Mouse (Mus musculus) embryonic facial prominence, embryonic 13.5 days (tissue): ENCODE results near the gene Nfam1. TPM values are rescaled to one million over a fixed set of nuclear protein-coding genes. Genes with fewer than 3 reads are reported as not detected.
"Not testable (repeated sequence)": the region's sequence is repeated elsewhere in the genome, so short reads cannot be mapped to it uniquely, and the experiment has no call there.

Experiments used
- ATAC-seq: fragments of 200-750 bp; cut with Nextera tagmentation; 2 replicates; pipeline ENCODE4 v1.8.0; 2017; ENCODE audit warnings: low read depth; ENCODE audit not compliant: insufficient number of reproducible peaks, insufficient read depth, low FRiP score, low TSS enrichment
- H3K27ac ChIP-seq: fragments of 300-500 bp; sonication (generic); 2 replicates; pipeline ENCODE4 v1.5.1; 2015; ENCODE audit warnings: moderate library complexity, mild to moderate bottlenecking, inconsistent platforms
- H3K27me3 ChIP-seq: fragments of 300-500 bp; sonication (generic); 2 replicates; pipeline ENCODE4 v1.6.1; 2015; ENCODE audit warnings: mild to moderate bottlenecking, inconsistent platforms
- H3K36me3 ChIP-seq: fragments of 300-500 bp; sonication (generic); 2 replicates; pipeline ENCODE4 v1.6.1; 2015; ENCODE audit warnings: mild to moderate bottlenecking, inconsistent platforms
- H3K4me1 ChIP-seq: fragments of 300-500 bp; sonication (generic); 2 replicates; pipeline ENCODE4 v1.6.1; 2015; ENCODE audit warnings: inconsistent platforms
- H3K4me2 ChIP-seq: fragments of 300-500 bp; sonication (generic); 2 replicates; pipeline ENCODE4 v1.6.1; 2015; ENCODE audit warnings: moderate library complexity, mild to moderate bottlenecking, inconsistent platforms
- H3K4me3 ChIP-seq: fragments of 300-500 bp; sonication (generic); 2 replicates; pipeline ENCODE4 v1.5.1; 2015; ENCODE audit warnings: mild to moderate bottlenecking, inconsistent platforms
- H3K9ac ChIP-seq: fragments of 300-500 bp; sonication (generic); 2 replicates; pipeline ENCODE4 v1.6.1; 2015; ENCODE audit warnings: mild to moderate bottlenecking, inconsistent platforms
- H3K9me3 ChIP-seq: fragments of 300-500 bp; sonication (generic); 2 replicates; pipeline ENCODE4 v1.6.1; 2016; ENCODE audit warnings: inconsistent platforms
- WGBS: fragments of 180-500 bp; shearing (Covaris S2); methylation state at CpG from one replicate; pipeline ENCODE4 v1.1.7; 2015; ENCODE audit warnings: mixed read lengths; 5-methylcytosine and 5-hydroxymethylcytosine counted together
- polyA plus RNA-seq: library from polyadenylated mRNA; unstranded; fragments of >200 nt; fragmentation: Nextera tagmentation; extraction: Ambion mirVana; gene quantifications from 2 replicates; pipeline ENCODE4 v1.2.1, GENCODE M21; 2015

Gene Nfam1
- 3.6 and 3.7 TPM in 2 replicates for polyA plus RNA-seq

DNA sequence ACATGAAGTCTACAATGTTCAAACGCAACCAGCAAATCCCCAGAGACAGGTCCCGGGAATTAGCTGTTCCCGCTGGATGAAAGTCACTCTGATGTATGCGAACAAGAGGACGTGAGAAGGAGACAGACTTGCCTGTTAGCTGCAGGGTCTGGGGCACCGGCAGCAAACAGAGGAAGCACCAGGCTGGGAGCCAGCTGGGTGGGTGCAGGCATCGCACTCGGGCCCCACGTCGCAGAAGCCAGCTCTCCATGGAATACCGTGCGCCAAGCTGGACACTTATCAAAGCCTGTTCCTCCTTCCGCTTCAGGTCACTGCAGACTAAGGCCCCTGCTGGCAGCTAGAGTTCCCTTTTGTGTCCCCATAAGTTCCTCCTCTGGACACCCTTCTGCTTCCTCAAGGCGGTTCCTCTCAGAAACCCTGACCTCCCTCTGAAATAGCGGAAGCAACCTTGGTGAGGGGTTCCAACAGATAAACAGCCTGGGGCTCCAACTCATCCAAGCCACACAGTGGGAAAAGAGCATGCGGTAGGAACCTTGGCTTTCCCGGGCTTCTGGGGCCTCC lies at the start of gene Nfam1:
Gene Nfam1 (minus strand): TSS at position 326 of the 561 bp plus-strand sequence.
- Histone ChIP-seq H3K27me3 (peaks cover 20% of the 10 kb centered on the region), H3K4me1 (peaks cover 66% of the 10 kb centered on the region)
- WGBS: 35% methylated on average over 17 of the region's 17 CpGs

GRCm38 (mm10) chr15:83075607-83076525 lies 42.8 kb upstream of the Nfam1 start:
- Histone ChIP-seq H3K4me2 (no peak overlapping the region), H3K9me3 (no peaks in the 10 kb centered on the region), H3K27me3 (no peaks in the 10 kb centered on the region), H3K4me1 (peaks cover 2% of the 10 kb centered on the region; the same call in 1 of the 2 replicates), H3K36me3 (no peaks in the 10 kb centered on the region), H3K9ac (no peak overlapping the region), H3K27ac (no peak overlapping the region), H3K4me3 (no peak overlapping the region)
- ATAC-seq: no peak
- WGBS: 64% methylated on average over 27 of the region's 27 CpGs

More for the DNA sequence above, at the start of gene Nfam1:
- H3K9ac ChIP-seq: peak within 1 kb of the TSS; percentile 17; the same call in 1 of the 2 replicates
- no peaks in the 10 kb centered on the region for H3K36me3 ChIP-seq
- no peak for ATAC-seq
- no peak within 1 kb of the TSS for H3K27ac ChIP-seq
- H3K4me2 ChIP-seq: no peak within 1 kb of the TSS
- H3K9me3 ChIP-seq: no peaks in the 10 kb centered on the region
- H3K4me3 ChIP-seq: no peak within 1 kb of the TSS

DNA sequence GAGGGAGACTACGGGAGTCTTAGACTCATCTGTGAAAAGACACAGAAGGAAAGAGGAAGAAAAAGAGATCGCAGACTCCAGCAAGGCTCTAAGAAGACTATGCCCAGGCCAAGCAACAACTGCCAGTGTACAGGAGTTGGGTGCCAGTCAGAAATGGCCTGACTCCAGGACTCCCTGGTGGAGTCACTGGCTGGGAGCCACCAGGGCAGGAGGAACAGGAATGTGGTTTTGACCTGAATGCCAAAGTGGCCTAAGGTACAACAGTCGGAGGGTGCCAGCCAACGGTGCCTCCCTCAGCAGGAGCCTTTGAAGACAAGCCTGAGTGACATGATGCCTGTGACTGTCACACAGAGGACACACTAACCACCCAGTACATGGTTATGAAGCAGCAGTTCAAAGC lies 41.1 kb upstream of the Nfam1 start:
- no peaks in the 10 kb centered on the region for H3K36me3 ChIP-seq
- no peaks in the 10 kb centered on the region for H3K27me3 ChIP-seq
- H3K4me1 ChIP-seq: peaks cover 5% of the 10 kb centered on the region; the same call in 1 of the 2 replicates
- no peaks in the 10 kb centered on the region for H3K9me3 ChIP-seq
- no peak overlapping the region for H3K4me2 ChIP-seq
- no peak overlapping the region for H3K27ac ChIP-seq
- WGBS: 86% methylated on average over 4 of the region's 4 CpGs
- H3K4me3 ChIP-seq: no peak overlapping the region
- no peak for ATAC-seq
- no peak overlapping the region for H3K9ac ChIP-seq

DNA sequence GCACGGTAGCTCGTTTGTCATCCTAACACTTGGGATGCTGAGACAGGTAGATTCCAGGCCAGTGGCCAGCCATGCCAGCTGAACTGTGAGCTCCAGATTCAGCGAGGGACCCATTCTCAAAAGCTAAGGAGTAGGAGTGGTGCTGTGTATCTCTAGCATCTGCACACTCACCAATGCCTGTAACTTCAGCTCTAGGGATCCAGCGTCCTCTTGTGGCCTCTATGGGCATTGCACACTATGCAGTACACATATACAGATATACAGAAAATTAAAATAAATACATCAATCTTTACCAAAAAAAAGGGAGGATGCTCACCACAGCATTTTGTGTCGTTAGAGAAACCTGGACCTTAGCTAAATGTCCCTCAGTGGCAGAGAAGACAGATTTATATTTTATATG lies 38.6 kb upstream of the Nfam1 start:
- 89% methylated on average over 5 of the region's 5 CpGs for WGBS
- no peak for ATAC-seq
- no peak overlapping the region for H3K4me2 ChIP-seq
- H3K36me3 ChIP-seq: no peaks in the 10 kb centered on the region
- H3K9me3 ChIP-seq: no peaks in the 10 kb centered on the region
- H3K4me3 ChIP-seq: no peak overlapping the region
- no peak overlapping the region for H3K27ac ChIP-seq
- no peak overlapping the region for H3K9ac ChIP-seq
- no peaks in the 10 kb centered on the region for H3K27me3 ChIP-seq
- peaks cover 5% of the 10 kb centered on the region; the same call in 1 of the 2 replicates for H3K4me1 ChIP-seq

- ATAC-seq: no peak
- WGBS: 42% methylated on average over 3 of the region's 3 CpGs
- no peaks in the 10 kb centered on the region for H3K9me3 ChIP-seq
These were observed 37.8 kb upstream of the Nfam1 start for GRCm38 (mm10) chr15:83070942-83071341.

GRCm38 (mm10) chr15:83068270-83068669 lies 35.2 kb upstream of the Nfam1 start:
- Histone ChIP-seq H3K27me3 (no peaks in the 10 kb centered on the region), H3K4me3 (no peak overlapping the region), H3K9ac (no peak overlapping the region), H3K4me1 (peaks cover 10% of the 10 kb centered on the region), H3K36me3 (no peaks in the 10 kb centered on the region), H3K27ac (no peak overlapping the region), H3K9me3 (no peaks in the 10 kb centered on the region), H3K4me2 (no peak overlapping the region)
- ATAC-seq: no peak
- 88% methylated on average over 5 of the region's 5 CpGs for WGBS

More at GRCm38 (mm10) chr15:83070942-83071341, 37.8 kb upstream of the Nfam1 start:
- no peak overlapping the region; the same call in 1 of the 2 replicates for H3K27ac ChIP-seq
- H3K9ac ChIP-seq: no peak overlapping the region
- no peak overlapping the region for H3K4me3 ChIP-seq
- no peak overlapping the region for H3K4me2 ChIP-seq
- H3K27me3 ChIP-seq: no peaks in the 10 kb centered on the region
- H3K4me1 ChIP-seq: peaks cover 5% of the 10 kb centered on the region; the same call in 1 of the 2 replicates
- H3K36me3 ChIP-seq: no peaks in the 10 kb centered on the region

DNA sequence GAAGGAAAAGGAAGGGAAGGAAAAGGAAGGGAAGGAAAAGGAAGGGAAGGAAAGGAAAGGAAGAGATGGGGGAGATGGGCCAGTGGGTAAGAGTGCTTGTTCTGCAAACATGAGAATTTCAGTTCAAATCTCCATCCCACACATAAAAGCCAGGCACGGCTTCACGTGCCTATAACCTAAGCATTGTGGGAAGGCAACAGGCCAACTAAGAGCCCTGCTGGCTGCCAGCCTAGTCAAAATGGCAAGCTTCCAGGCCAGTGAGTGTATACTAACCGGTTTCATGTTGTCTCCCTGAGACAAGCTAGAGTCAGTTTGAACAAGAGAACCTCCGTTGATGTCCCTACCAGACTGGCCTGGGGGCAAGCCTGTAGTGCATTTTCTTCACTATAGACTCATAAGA lies 32.4 kb upstream of the Nfam1 start:
- no peaks in the 10 kb centered on the region for H3K9me3 ChIP-seq

GRCm38 (mm10) chr15:83062582-83062981 lies 29.5 kb upstream of the Nfam1 start:
- H3K4me2 ChIP-seq, H3K27ac ChIP-seq, ATAC-seq, H3K9me3 ChIP-seq, H3K27me3 ChIP-seq, H3K4me3 ChIP-seq, H3K36me3 ChIP-seq, H3K9ac ChIP-seq: not testable (repeated sequence)
- 94% methylated on average over 2 of the region's 2 CpGs for WGBS
- H3K4me1 ChIP-seq: peaks cover 16% of the 10 kb centered on the region; the same call in 1 of the 2 replicates

More for the DNA sequence above, 32.4 kb upstream of the Nfam1 start:
- H3K36me3 ChIP-seq: no peaks in the 10 kb centered on the region
- 51% methylated on average over 4 of the region's 4 CpGs for WGBS
- H3K27ac ChIP-seq: no peak overlapping the region; the same call in 1 of the 2 replicates
- no peak overlapping the region for H3K4me3 ChIP-seq
- H3K4me1 ChIP-seq: peaks cover 13% of the 10 kb centered on the region; the same call in 1 of the 2 replicates
- H3K27me3 ChIP-seq: no peaks in the 10 kb centered on the region
- H3K4me2 ChIP-seq: no peak overlapping the region
- H3K9ac ChIP-seq: no peak overlapping the region
- no peak for ATAC-seq

DNA sequence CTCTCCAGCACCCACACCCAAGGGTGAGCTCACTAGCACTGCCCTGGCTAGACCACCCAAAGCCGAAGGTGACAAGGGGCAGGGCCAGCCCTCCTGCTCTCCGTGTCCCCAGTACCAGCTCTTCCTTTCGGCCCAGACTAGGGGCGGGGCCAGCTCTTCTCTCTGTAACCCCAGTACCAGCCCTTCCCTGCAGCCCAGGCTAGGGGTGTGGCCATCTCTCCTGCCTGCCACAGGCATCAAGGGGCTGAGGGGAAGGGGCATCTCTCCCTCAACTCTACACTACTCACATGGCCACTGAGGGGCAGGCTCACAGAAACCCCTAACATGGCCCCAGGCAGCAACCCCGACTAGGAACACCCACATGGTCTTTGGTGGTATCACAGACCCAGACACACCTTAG lies 28.6 kb upstream of the Nfam1 start:
- Histone ChIP-seq H3K9me3 (no peaks in the 10 kb centered on the region), H3K9ac (no peak overlapping the region), H3K4me1 (peaks cover 21% of the 10 kb centered on the region), H3K4me3 (no peak overlapping the region), H3K27ac (no peak overlapping the region), H3K4me2 (no peak overlapping the region), H3K36me3 (no peaks in the 10 kb centered on the region), H3K27me3 (no peaks in the 10 kb centered on the region)
- ATAC-seq: peak; percentile 15; the same call in 1 of the 2 replicates
- 19% methylated on average over 5 of the region's 5 CpGs for WGBS

DNA sequence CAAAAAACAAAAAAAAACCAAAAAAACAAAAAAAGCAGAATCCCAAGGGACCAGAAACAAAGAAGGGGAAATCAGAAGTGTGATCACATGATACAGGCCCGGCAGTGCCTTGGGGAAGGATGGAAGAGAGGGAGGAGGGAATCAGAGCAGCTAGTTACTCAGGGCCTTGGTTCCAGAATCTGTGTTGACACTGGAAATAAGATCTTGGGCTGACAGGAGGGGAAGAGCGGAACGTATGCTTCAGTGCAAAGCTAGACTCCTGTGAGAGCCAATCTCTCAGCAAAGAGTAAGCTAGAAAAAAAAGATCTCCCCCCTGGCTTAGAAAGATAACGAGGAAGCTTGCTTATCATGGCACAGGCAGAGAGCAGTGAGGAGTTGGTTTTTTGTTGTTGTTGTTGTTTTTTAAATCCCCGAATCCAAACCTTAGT lies 26.1 kb upstream of the Nfam1 start:
- Histone ChIP-seq H3K4me3 (no peak overlapping the region), H3K4me2 (no peak overlapping the region), H3K9me3 (no peaks in the 10 kb centered on the region), H3K36me3 (no peaks in the 10 kb centered on the region), H3K4me1 (peaks cover 24% of the 10 kb centered on the region), H3K9ac (0 out of 2 replicates have a peak overlapping the region, but pooled peaks have one; percentile 3), H3K27me3 (no peaks in the 10 kb centered on the region), H3K27ac (no peak overlapping the region)
- WGBS: 31% methylated on average over 5 of the region's 5 CpGs
- ATAC-seq: no peak

- H3K4me1 ChIP-seq: peaks cover 33% of the 10 kb centered on the region
These were observed 24.4 kb upstream of the Nfam1 start for GRCm38 (mm10) chr15:83057533-83057932.

More at GRCm38 (mm10) chr15:83057533-83057932, 24.4 kb upstream of the Nfam1 start:
- Histone ChIP-seq H3K9me3 (no peaks in the 10 kb centered on the region), H3K27ac (no peak overlapping the region), H3K27me3 (0 out of 2 replicates have a peak, but pooled peaks cover 3% of the 10 kb centered on the region), H3K36me3 (no peaks in the 10 kb centered on the region), H3K4me3 (no peak overlapping the region), H3K4me2 (no peak overlapping the region), H3K9ac (no peak overlapping the region)
- no peak for ATAC-seq
- WGBS: 72% methylated on average over 8 of the region's 8 CpGs
